Mouse (Mus musculus) gastrocnemius, postnatal 25 days (tissue): Measurements from ENCODE around the gene 4931409K22Rik. TPM values are rescaled to one million over a fixed set of nuclear protein-coding genes. Genes with fewer than 3 reads are reported as not detected.
A peak's percentile ranks its signal among the peaks of the same experiment; 100 is the strongest.

Experiments
- DNase-seq: peaks from one replicate; pipeline ENCODE4 v3.0.0; 2022
- long read RNA-seq, 2 experiments: library from polyadenylated mRNA; stranded (forward); transcript quantifications; one replicate each; pipeline ENCODE4 v2.0.0; 2021
- total RNA-seq, 2 experiments: library from RNA; stranded (reverse); gene quantifications; 1 replicate in 1 of 2; 2 replicates in 1 of 2; pipeline ENCODE4 v1.2.3; 2021

4931409K22Rik gene
- not detected for total RNA-seq
- long read RNA-seq, experiment 1, result 0 reads
- long read RNA-seq, experiment 2, result 0 reads

- DNase-seq, result no peak
Measured at GRCm38 (mm10) chr5:24556709-24557108, at the start of gene 4931409K22Rik. 4931409K22Rik (minus strand) TSS chr5:24556809.

- peak; percentile 4 for DNase-seq
Measured at GRCm38 (mm10) chr5:24605980-24606665, 49.5 kb upstream of the 4931409K22Rik start.

GRCm38 (mm10) chr5:24605321-24605979, 48.8 kb upstream of the 4931409K22Rik start:
- DNase-seq, result peak; percentile 4

- DNase-seq, result peak; percentile 92
Measured at GRCm38 (mm10) chr5:24604656-24605100, 48.1 kb upstream of the 4931409K22Rik start.

GRCm38 (mm10) chr5:24604080-24604655, 47.6 kb upstream of the 4931409K22Rik start:
- DNase-seq, result no peak

- no peak for DNase-seq
Measured at GRCm38 (mm10) chr5:24603431-24604010, 46.9 kb upstream of the 4931409K22Rik start.

GRCm38 (mm10) chr5:24602751-24603343, 46.2 kb upstream of the 4931409K22Rik start:
- DNase-seq, result peak; percentile 92

- DNase-seq, result peak; percentile 81
Measured at GRCm38 (mm10) chr5:24601911-24602750, 45.5 kb upstream of the 4931409K22Rik start.

- peak; percentile 40 for DNase-seq
Measured at GRCm38 (mm10) chr5:24601071-24601835, 44.6 kb upstream of the 4931409K22Rik start.

- peak; percentile 80 for DNase-seq
Measured at GRCm38 (mm10) chr5:24600236-24600635, 43.6 kb upstream of the 4931409K22Rik start.

- no peak for DNase-seq
Measured at GRCm38 (mm10) chr5:24599137-24599536, 42.5 kb upstream of the 4931409K22Rik start.

- DNase-seq, result peak; percentile 75
Measured at GRCm38 (mm10) chr5:24598570-24599006, 42.0 kb upstream of the 4931409K22Rik start.

- DNase-seq, result no peak
Measured at GRCm38 (mm10) chr5:24597901-24598569, 41.4 kb upstream of the 4931409K22Rik start.

GRCm38 (mm10) chr5:24597221-24597728, 40.7 kb upstream of the 4931409K22Rik start:
- DNase-seq, result peak; percentile 59

GRCm38 (mm10) chr5:24596519-24597171, 40.0 kb upstream of the 4931409K22Rik start:
- no peak for DNase-seq

- DNase-seq, result no peak
Measured at GRCm38 (mm10) chr5:24595786-24596380, 39.3 kb upstream of the 4931409K22Rik start.

- no peak for DNase-seq
Measured at GRCm38 (mm10) chr5:24595261-24595660, 38.7 kb upstream of the 4931409K22Rik start.

- DNase-seq, result no peak
Measured at GRCm38 (mm10) chr5:24594346-24594745, 37.7 kb upstream of the 4931409K22Rik start.

GRCm38 (mm10) chr5:24593928-24594327, 37.3 kb upstream of the 4931409K22Rik start:
- no peak for DNase-seq
